Mouse (Mus musculus): ENCODE results near the gene Zfp729a. TPM values are rescaled to one million over a fixed set of nuclear protein-coding genes. Genes with fewer than 3 reads are reported as not detected.

The Zfp729a gene
- polyA plus RNA-seq (2021; fragmentation: Nextera tagmentation) = 1.6 and 1.9 TPM in 2 replicates
- long read RNA-seq, experiment 1, partial matches to known transcripts = 1 of 3 reads
- long read RNA-seq, experiment 1, other reads (novel, unspliced or antisense) = 2 of 3 reads
- long read RNA-seq, experiment 2, full-length matches to known transcripts = 3 of 10 reads
- long read RNA-seq, experiment 2, partial matches to known transcripts = 1 of 10 reads
- long read RNA-seq, experiment 2, other reads (novel, unspliced or antisense) = 6 of 10 reads

GRCm38 (mm10) chr13:67637294-67638007, at the start of gene Zfp729a, which contains the start of gene Gm49345:
Gene Zfp729a, minus strand, starts transcription at chr13:67637791.
Gene Gm49345, minus strand, starts transcription at chr13:67637769.

GRCm38 (mm10) chr13:67686971-67687370, 49.4 kb upstream of the Zfp729a start, which contains the start of gene Zfp738:
Gene Zfp738, minus strand, starts transcription at chr13:67687071.

GRCm38 (mm10) chr13:67609066-67609876, 28.3 kb downstream of the Zfp729a start, which contains the start of gene Zfp729b:
Gene Zfp729b, minus strand, starts transcription at chr13:67609707.

Other genes starting within 250 kb of the Zfp729a start
- 1.0 and 2.2 TPM in 2 replicates for gene Zfp429, start 238.0 kb downstream of the Zfp729a start, polyA plus RNA-seq (2021; fragmentation: Nextera tagmentation)
- 0.68 and 1.3 TPM in 2 replicates for gene Zfp459, start 216.4 kb downstream of the Zfp729a start, polyA plus RNA-seq (2021; fragmentation: Nextera tagmentation)
- gene Zfp874a, start 186.2 kb downstream of the Zfp729a start, polyA plus RNA-seq (2021; fragmentation: Nextera tagmentation) = 5.8 and 7.5 TPM in 2 replicates
- 2.0 and 5.7 TPM in 2 replicates for gene Zfp874b, start 153.5 kb downstream of the Zfp729a start, polyA plus RNA-seq (2021; fragmentation: Nextera tagmentation)
- gene Zfp58, start 137.2 kb downstream of the Zfp729a start, polyA plus RNA-seq (2021; fragmentation: Nextera tagmentation) = 4.1 and 5.1 TPM in 2 replicates
- gene Gm26965, start 111.6 kb downstream of the Zfp729a start, polyA plus RNA-seq (2021; fragmentation: Nextera tagmentation) = not detected in 2 replicates
- gene Zfp87, start 111.6 kb downstream of the Zfp729a start, polyA plus RNA-seq (2021; fragmentation: Nextera tagmentation) = 38.7 and 41.4 TPM in 2 replicates
- 5.4 and 6.0 TPM in 2 replicates for gene Zfp748, start 84.0 kb downstream of the Zfp729a start, polyA plus RNA-seq (2021; fragmentation: Nextera tagmentation)
- 2.2 and 2.7 TPM in 2 replicates for gene Zfp729b, start 28.1 kb downstream of the Zfp729a start, polyA plus RNA-seq (2021; fragmentation: Nextera tagmentation)
- gene Gm49345, start within 50 bp of the Zfp729a start, polyA plus RNA-seq (2021; fragmentation: Nextera tagmentation) = 1.5 TPM in 1 of 2 replicates, not detected in the other
- gene Zfp738, start 49.3 kb upstream of the Zfp729a start, polyA plus RNA-seq (2021; fragmentation: Nextera tagmentation) = 6.2 and 7.2 TPM in 2 replicates
- gene Zfp65, start 91.4 kb upstream of the Zfp729a start, polyA plus RNA-seq (2021; fragmentation: Nextera tagmentation) = 2.5 and 3.0 TPM in 2 replicates
- 3.5 and 4.0 TPM in 2 replicates for gene Zfp85, start 117.4 kb upstream of the Zfp729a start, polyA plus RNA-seq (2021; fragmentation: Nextera tagmentation)
- gene Zfp493, start 141.9 kb upstream of the Zfp729a start, polyA plus RNA-seq (2021; fragmentation: Nextera tagmentation) = 1.8 and 2.3 TPM in 2 replicates
- gene Zfp273, start 175.9 kb upstream of the Zfp729a start, polyA plus RNA-seq (2021; fragmentation: Nextera tagmentation) = 2.9 and 3.0 TPM in 2 replicates
- 10.1 and 10.3 TPM in 2 replicates for gene Gm10037, start 193.3 kb upstream of the Zfp729a start, polyA plus RNA-seq (2021; fragmentation: Nextera tagmentation)
- not detected in 2 replicates for gene BC048507, start 225.5 kb upstream of the Zfp729a start, polyA plus RNA-seq (2021; fragmentation: Nextera tagmentation)